Mouse (Mus musculus): ENCODE data around the gene Stmn1. TPM values are rescaled to one million over a fixed set of nuclear protein-coding genes. Genes with fewer than 3 reads are reported as not detected.
"Not testable (repeated sequence)": the region's sequence is repeated elsewhere in the genome, so short reads cannot be mapped to it uniquely, and the experiment has no call there.

Gene Stmn1
- polyA plus RNA-seq, 1 experiment from 2014 or later: 1,595 TPM

GRCm38 (mm10) chr4:134482442-134482841 lies 14.3 kb downstream of the Stmn1 start:
- Histone ChIP-seq H3K36me3 (ENCODE audit: insufficient read depth, low read length) (no peaks in the 10 kb centered on the region), H3K27me3 (ENCODE audit: insufficient read depth, low read length) (peaks cover 5% of the 10 kb centered on the region; the same call in 1 of the 2 replicates), H3K9ac (replicated peaks; ENCODE audit: low read length) (no peak overlapping the region), H3K4me1 (ENCODE audit: insufficient read depth, low read length) (no peaks in the 10 kb centered on the region), H3K4me3 (ENCODE audit: low read length) (no peak overlapping the region), H3K9me3 (ENCODE audit: low read length) (no peaks in the 10 kb centered on the region), H3K4me2 (replicated peaks; ENCODE audit: low read depth, low read length) (no peak overlapping the region), H3K27ac (ENCODE audit: low read length) (no peak overlapping the region)
- ATAC-seq (ENCODE audit: low FRiP score, low TSS enrichment): no peak
- WGBS: 59% methylated on average over 8 of the region's 8 CpGs

GRCm38 (mm10) chr4:134483078-134483688 lies 15.1 kb downstream of the Stmn1 start:
- no peak overlapping the region for H3K4me2 ChIP-seq (replicated peaks; ENCODE audit: low read depth, low read length)
- H3K9me3 ChIP-seq (ENCODE audit: low read length): no peaks in the 10 kb centered on the region
- H3K27ac ChIP-seq (ENCODE audit: low read length): no peak overlapping the region
- ATAC-seq (ENCODE audit: low FRiP score, low TSS enrichment): no peak
- H3K4me3 ChIP-seq (ENCODE audit: low read length): no peak overlapping the region
- H3K9ac ChIP-seq (replicated peaks; ENCODE audit: low read length): no peak overlapping the region
- peaks cover 5% of the 10 kb centered on the region; the same call in 1 of the 2 replicates for H3K27me3 ChIP-seq (ENCODE audit: insufficient read depth, low read length)
- WGBS: 70% methylated on average over 6 of the region's 6 CpGs
- H3K36me3 ChIP-seq (ENCODE audit: insufficient read depth, low read length): no peaks in the 10 kb centered on the region
- no peaks in the 10 kb centered on the region for H3K4me1 ChIP-seq (ENCODE audit: insufficient read depth, low read length)

- Histone ChIP-seq H3K4me3 (ENCODE audit: low read length) (no peak overlapping the region), H3K27ac (ENCODE audit: low read length) (no peak overlapping the region), H3K4me1 (ENCODE audit: insufficient read depth, low read length) (no peaks in the 10 kb centered on the region), H3K9me3 (ENCODE audit: low read length) (no peaks in the 10 kb centered on the region), H3K4me2 (replicated peaks; ENCODE audit: low read depth, low read length) (no peak overlapping the region), H3K36me3 (ENCODE audit: insufficient read depth, low read length) (no peaks in the 10 kb centered on the region), H3K27me3 (ENCODE audit: insufficient read depth, low read length) (peaks cover 5% of the 10 kb centered on the region; the same call in 1 of the 2 replicates), H3K9ac (replicated peaks; ENCODE audit: low read length) (0 out of 2 replicates have a peak overlapping the region, but pooled peaks have one; percentile 35)
- no peak for ATAC-seq (ENCODE audit: low FRiP score, low TSS enrichment)
- WGBS: 58% methylated on average over 6 of the region's 6 CpGs
These were observed 15.6 kb downstream of the Stmn1 start for GRCm38 (mm10) chr4:134483696-134484095.

- no peak overlapping the region for H3K4me2 ChIP-seq (replicated peaks; ENCODE audit: low read depth, low read length)
- H3K36me3 ChIP-seq (ENCODE audit: insufficient read depth, low read length): no peaks in the 10 kb centered on the region
- H3K4me3 ChIP-seq (ENCODE audit: low read length): no peak overlapping the region
- H3K27ac ChIP-seq (ENCODE audit: low read length): no peak overlapping the region
- H3K27me3 ChIP-seq (ENCODE audit: insufficient read depth, low read length): peaks cover 5% of the 10 kb centered on the region; the same call in 1 of the 2 replicates
- 79% methylated on average over 10 of the region's 10 CpGs for WGBS
- H3K9ac ChIP-seq (replicated peaks; ENCODE audit: low read length): no peak overlapping the region
- no peak for ATAC-seq (ENCODE audit: low FRiP score, low TSS enrichment)
- no peaks in the 10 kb centered on the region for H3K9me3 ChIP-seq (ENCODE audit: low read length)
- no peaks in the 10 kb centered on the region for H3K4me1 ChIP-seq (ENCODE audit: insufficient read depth, low read length)
These were observed 16.1 kb downstream of the Stmn1 start for GRCm38 (mm10) chr4:134484231-134484630.

- no peak overlapping the region for H3K9ac ChIP-seq (replicated peaks; ENCODE audit: low read length)
- no peak overlapping the region for H3K4me3 ChIP-seq (ENCODE audit: low read length)
- H3K9me3 ChIP-seq (ENCODE audit: low read length): no peaks in the 10 kb centered on the region
- no peaks in the 10 kb centered on the region for H3K4me1 ChIP-seq (ENCODE audit: insufficient read depth, low read length)
- no peak for ATAC-seq (ENCODE audit: low FRiP score, low TSS enrichment)
- WGBS: 88% methylated on average over 5 of the region's 5 CpGs
- no peak overlapping the region for H3K4me2 ChIP-seq (replicated peaks; ENCODE audit: low read depth, low read length)
- H3K27me3 ChIP-seq (ENCODE audit: insufficient read depth, low read length): peaks cover 5% of the 10 kb centered on the region; the same call in 1 of the 2 replicates
- H3K27ac ChIP-seq (ENCODE audit: low read length): no peak overlapping the region
- H3K36me3 ChIP-seq (ENCODE audit: insufficient read depth, low read length): no peaks in the 10 kb centered on the region
These were observed 17.2 kb downstream of the Stmn1 start for GRCm38 (mm10) chr4:134485151-134485900.

GRCm38 (mm10) chr4:134488211-134488610 lies 20.1 kb downstream of the Stmn1 start:
- H3K4me1 ChIP-seq (ENCODE audit: insufficient read depth, low read length): no peaks in the 10 kb centered on the region

GRCm38 (mm10) chr4:134489986-134490665 lies 22.0 kb downstream of the Stmn1 start:
- H3K4me2 ChIP-seq (replicated peaks; ENCODE audit: low read depth, low read length): no peak overlapping the region
- no peak overlapping the region for H3K4me3 ChIP-seq (ENCODE audit: low read length)
- H3K36me3 ChIP-seq (ENCODE audit: insufficient read depth, low read length): no peaks in the 10 kb centered on the region
- no peaks in the 10 kb centered on the region for H3K9me3 ChIP-seq (ENCODE audit: low read length)
- no peak overlapping the region for H3K9ac ChIP-seq (replicated peaks; ENCODE audit: low read length)
- WGBS: 79% methylated on average over 11 of the region's 11 CpGs
- H3K27me3 ChIP-seq (ENCODE audit: insufficient read depth, low read length): no peaks in the 10 kb centered on the region
- H3K4me1 ChIP-seq (ENCODE audit: insufficient read depth, low read length): peaks cover 7% of the 10 kb centered on the region
- ATAC-seq (ENCODE audit: low FRiP score, low TSS enrichment): no peak
- H3K27ac ChIP-seq (ENCODE audit: low read length): no peak overlapping the region

More at GRCm38 (mm10) chr4:134488211-134488610, 20.1 kb downstream of the Stmn1 start:
- Histone ChIP-seq H3K9ac (replicated peaks; ENCODE audit: low read length) (no peak overlapping the region), H3K4me2 (replicated peaks; ENCODE audit: low read depth, low read length) (no peak overlapping the region), H3K9me3 (ENCODE audit: low read length) (no peaks in the 10 kb centered on the region), H3K4me3 (ENCODE audit: low read length) (no peak overlapping the region), H3K36me3 (ENCODE audit: insufficient read depth, low read length) (no peaks in the 10 kb centered on the region), H3K27ac (ENCODE audit: low read length) (no peak overlapping the region), H3K27me3 (ENCODE audit: insufficient read depth, low read length) (peaks cover 2% of the 10 kb centered on the region; the same call in 1 of the 2 replicates)
- 87% methylated on average over 5 of the region's 5 CpGs for WGBS
- ATAC-seq (ENCODE audit: low FRiP score, low TSS enrichment): no peak

GRCm38 (mm10) chr4:134491716-134492115 lies 23.6 kb downstream of the Stmn1 start:
- H3K9me3 ChIP-seq (ENCODE audit: low read length): no peaks in the 10 kb centered on the region
- no peak overlapping the region for H3K9ac ChIP-seq (replicated peaks; ENCODE audit: low read length)
- H3K4me1 ChIP-seq (ENCODE audit: insufficient read depth, low read length): peaks cover 23% of the 10 kb centered on the region
- no peaks in the 10 kb centered on the region for H3K36me3 ChIP-seq (ENCODE audit: insufficient read depth, low read length)
- H3K27ac ChIP-seq (ENCODE audit: low read length): no peak overlapping the region
- H3K4me2 ChIP-seq (replicated peaks; ENCODE audit: low read depth, low read length): no peak overlapping the region
- WGBS: 62% methylated on average over 6 of the region's 6 CpGs
- no peaks in the 10 kb centered on the region for H3K27me3 ChIP-seq (ENCODE audit: insufficient read depth, low read length)
- no peak for ATAC-seq (ENCODE audit: low FRiP score, low TSS enrichment)
- no peak overlapping the region for H3K4me3 ChIP-seq (ENCODE audit: low read length)

- H3K27me3 ChIP-seq (ENCODE audit: insufficient read depth, low read length); H3K9me3 ChIP-seq (ENCODE audit: low read length); H3K4me3 ChIP-seq (ENCODE audit: low read length); H3K27ac ChIP-seq (ENCODE audit: low read length); ATAC-seq (ENCODE audit: low FRiP score, low TSS enrichment); H3K36me3 ChIP-seq (ENCODE audit: insufficient read depth, low read length); H3K4me2 ChIP-seq (replicated peaks; ENCODE audit: low read depth, low read length); H3K9ac ChIP-seq (replicated peaks; ENCODE audit: low read length): not testable (repeated sequence)
- WGBS: 91% methylated on average over 6 of the region's 6 CpGs
- peaks cover 30% of the 10 kb centered on the region for H3K4me1 ChIP-seq (ENCODE audit: insufficient read depth, low read length)
These were observed 26.0 kb downstream of the Stmn1 start for GRCm38 (mm10) chr4:134494161-134494560.

Measured in kidney, embryonic 16.5 days (tissue).